Mouse (Mus musculus) hindbrain, embryonic 14.5 days (tissue): ENCODE measurements around the gene Chek2. TPM values are rescaled to one million over a fixed set of nuclear protein-coding genes. Genes with fewer than 3 reads are reported as not detected.

Experiments
- ATAC-seq: fragments of 200-750 bp; cut with Nextera tagmentation; 2 replicates; pipeline ENCODE4 v1.8.0; 2017; ENCODE audit warnings: moderate number of reproducible peaks, mild to moderate bottlenecking, moderate TSS enrichment, moderate library complexity; ENCODE audit not compliant: low FRiP score
- DNase-seq: peaks from one replicate; pipeline ENCODE4 v3.0.0-alpha.2; 2015; ENCODE audit warnings: low spot score
- H3K27ac ChIP-seq: fragments of 300-500 bp; sonication (generic); 2 replicates; pipeline ENCODE4 v1.5.1; 2014; ENCODE audit warnings: mild to moderate bottlenecking, moderate library complexity
- H3K27me3 ChIP-seq: fragments of 300-500 bp; sonication (generic); 2 replicates; pipeline ENCODE4 v1.6.1; 2014; ENCODE audit warnings: mild to moderate bottlenecking, low read length, mixed read lengths; ENCODE audit not compliant: control insufficient read depth, insufficient read depth
- H3K36me3 ChIP-seq: fragments of 300-500 bp; sonication (generic); replicated peaks from 2 replicates; pipeline ENCODE4 v1.6.1; 2014; ENCODE audit not compliant: control insufficient read depth, insufficient read depth
- H3K4me1 ChIP-seq: fragments of 300-500 bp; sonication (generic); replicated peaks from 2 replicates; pipeline ENCODE4 v1.6.1; 2014; ENCODE audit warnings: antibody characterized with exemption, low read length, mixed read lengths; ENCODE audit not compliant: control insufficient read depth, insufficient read depth
- H3K4me2 ChIP-seq: fragments of 300-500 bp; sonication (generic); replicated peaks from 2 replicates; pipeline ENCODE4 v1.6.1; 2014; ENCODE audit warnings: mild to moderate bottlenecking, moderate library complexity
- H3K4me3 ChIP-seq: fragments of 300-500 bp; sonication (generic); replicated peaks from 2 replicates; pipeline ENCODE4 v1.5.1; 2014; ENCODE audit warnings: mild to moderate bottlenecking, low read length
- H3K9ac ChIP-seq: fragments of 300-500 bp; sonication (generic); 2 replicates; pipeline ENCODE4 v1.6.1; 2014
- H3K9me3 ChIP-seq: fragments of 300-500 bp; sonication (generic); 2 replicates; pipeline ENCODE4 v1.6.1; 2016; ENCODE audit warnings: low read length; ENCODE audit not compliant: control insufficient read depth
- WGBS: fragments of 180-500 bp; shearing (Covaris S2); extraction: QIAGEN DNeasy Blood & Tissue Kit; methylation state at CpG from one replicate; pipeline ENCODE4 v1.1.7; 2014; 5-methylcytosine and 5-hydroxymethylcytosine counted together
- polyA plus RNA-seq: library from polyadenylated mRNA; unstranded; fragments of >200 nt; fragmentation: Nextera tagmentation; extraction: Ambion mirVana; gene quantifications from 2 replicates; pipeline ENCODE4 v1.2.1, GENCODE M21; 2014

Gene Chek2
- polyA plus RNA-seq, 1 experiment from 2014 or later: 5.9 TPM

- H3K9me3 ChIP-seq: no peaks in the 10 kb centered on the region
- DNase-seq: no peak
- H3K36me3 ChIP-seq: 0 out of 2 replicates have a peak, but pooled peaks cover 5% of the 10 kb centered on the region
- H3K4me1 ChIP-seq: no peaks in the 10 kb centered on the region
- H3K27me3 ChIP-seq: no peaks in the 10 kb centered on the region
- H3K4me3 ChIP-seq: no peak overlapping the region
- H3K9ac ChIP-seq: no peak overlapping the region
- 95% methylated on average over 3 of the region's 4 CpGs for WGBS
- H3K27ac ChIP-seq: no peak overlapping the region
- no peak for ATAC-seq
- no peak overlapping the region for H3K4me2 ChIP-seq
These were observed 70.3 kb downstream of the Chek2 start for GRCm38 (mm10) chr5:110909955-110910589.

GRCm38 (mm10) chr5:110914859-110915258 lies 75.1 kb downstream of the Chek2 start:
- Histone ChIP-seq H3K9me3 (no peaks in the 10 kb centered on the region), H3K4me3 (no peak overlapping the region), H3K9ac (no peak overlapping the region), H3K27me3 (no peaks in the 10 kb centered on the region), H3K36me3 (no peaks in the 10 kb centered on the region), H3K4me1 (no peaks in the 10 kb centered on the region), H3K4me2 (no peak overlapping the region), H3K27ac (no peak overlapping the region)
- no peak for DNase-seq
- no peak for ATAC-seq
- WGBS: 76% methylated on average over 11 of the region's 11 CpGs

- no peak overlapping the region for H3K4me2 ChIP-seq
- H3K4me1 ChIP-seq: no peaks in the 10 kb centered on the region
- no peak overlapping the region for H3K9ac ChIP-seq
- no peaks in the 10 kb centered on the region for H3K9me3 ChIP-seq
- no peaks in the 10 kb centered on the region for H3K27me3 ChIP-seq
- DNase-seq (no peak), ATAC-seq (no peak)
- H3K36me3 ChIP-seq: no peaks in the 10 kb centered on the region
- 91% methylated on average over 3 of the region's 3 CpGs for WGBS
- no peak overlapping the region for H3K4me3 ChIP-seq
- H3K27ac ChIP-seq: no peak overlapping the region
These were observed 76.5 kb downstream of the Chek2 start for GRCm38 (mm10) chr5:110916241-110916640.

GRCm38 (mm10) chr5:110919541-110919940 lies 79.8 kb downstream of the Chek2 start:
- H3K27ac ChIP-seq: no peak overlapping the region
- H3K9ac ChIP-seq: no peak overlapping the region
- H3K4me1 ChIP-seq: no peaks in the 10 kb centered on the region
- ATAC-seq: no peak
- no peak overlapping the region for H3K4me3 ChIP-seq
- H3K4me2 ChIP-seq: no peak overlapping the region
- no peaks in the 10 kb centered on the region for H3K36me3 ChIP-seq
- no peaks in the 10 kb centered on the region for H3K9me3 ChIP-seq
- DNase-seq: no peak
- no peaks in the 10 kb centered on the region for H3K27me3 ChIP-seq
- WGBS: 67% methylated on average over 4 of the region's 4 CpGs

GRCm38 (mm10) chr5:110923336-110923735 lies 83.6 kb downstream of the Chek2 start:
- no peaks in the 10 kb centered on the region for H3K9me3 ChIP-seq
- H3K9ac ChIP-seq: no peak overlapping the region
- no peaks in the 10 kb centered on the region for H3K36me3 ChIP-seq
- no peak for ATAC-seq
- WGBS: 26% methylated on average over 1 of the region's 1 CpGs
- H3K4me3 ChIP-seq: no peak overlapping the region
- H3K27me3 ChIP-seq: no peaks in the 10 kb centered on the region
- no peak overlapping the region for H3K4me2 ChIP-seq
- H3K4me1 ChIP-seq: no peaks in the 10 kb centered on the region
- no peak overlapping the region for H3K27ac ChIP-seq
- DNase-seq: peak; percentile 54

Other genes starting within 250 kb of the Chek2 start
- gene Noc4l, start 186.6 kb upstream of the Chek2 start, polyA plus RNA-seq: 32.8 and 33.9 TPM in 2 replicates
- gene Ddx51, start 186.5 kb upstream of the Chek2 start, polyA plus RNA-seq: 20.4 and 21.4 TPM in 2 replicates
- 43.3 and 45.5 TPM in 2 replicates for gene Ep400, start 69.3 kb upstream of the Chek2 start, polyA plus RNA-seq
- gene Pus1, start 59.3 kb upstream of the Chek2 start, polyA plus RNA-seq: 9.8 and 11.5 TPM in 2 replicates
- 48.9 and 49.6 TPM in 2 replicates for gene Ulk1, start 29.9 kb upstream of the Chek2 start, polyA plus RNA-seq
- gene Hscb, start 202 bp upstream of the Chek2 start, polyA plus RNA-seq: 7.8 and 10.3 TPM in 2 replicates
- gene Ttc28, start 39.8 kb downstream of the Chek2 start, polyA plus RNA-seq: 27.3 and 30.0 TPM in 2 replicates